Mouse (Mus musculus) neural tube, embryonic 10.5 days (tissue): ENCODE data around the gene Chd9.

ENCODE experiments used
- DNase-seq: peaks from one replicate; pipeline ENCODE4 v3.0.0-alpha.2; 2017; ENCODE audit warnings: low spot score; ENCODE audit errors: extremely low spot score

Gene Chd9

GRCm38 (mm10) chr8:90828181-90828986 lies at the start of gene Chd9:
TSS of gene Chd9 (plus strand) at chr8:90828352.
- peak; percentile 98 for DNase-seq

DNA sequence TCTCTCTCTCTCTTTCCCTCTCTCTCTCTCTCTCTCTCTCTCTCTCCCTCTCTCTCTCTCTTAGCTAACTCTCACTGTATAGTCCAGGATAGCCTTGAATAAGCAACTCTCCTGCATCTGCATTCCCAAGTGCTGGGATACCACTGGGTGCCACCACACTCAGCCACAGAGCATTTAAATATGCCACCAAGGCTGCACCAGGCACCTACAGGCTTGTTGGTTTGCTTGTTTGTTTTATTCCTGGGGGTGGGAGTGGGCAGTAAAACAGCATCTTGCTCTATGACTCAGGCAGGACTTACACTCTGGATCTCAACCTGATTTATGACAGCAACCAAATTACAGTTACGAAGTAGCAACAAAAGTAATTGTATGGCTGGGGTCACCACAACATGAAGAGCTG lies 36.5 kb upstream of the Chd9 start:
- DNase-seq, result no peak

GRCm38 (mm10) chr8:90793710-90794109 lies 34.4 kb upstream of the Chd9 start:
- DNase-seq, result peak; percentile 75

DNA sequence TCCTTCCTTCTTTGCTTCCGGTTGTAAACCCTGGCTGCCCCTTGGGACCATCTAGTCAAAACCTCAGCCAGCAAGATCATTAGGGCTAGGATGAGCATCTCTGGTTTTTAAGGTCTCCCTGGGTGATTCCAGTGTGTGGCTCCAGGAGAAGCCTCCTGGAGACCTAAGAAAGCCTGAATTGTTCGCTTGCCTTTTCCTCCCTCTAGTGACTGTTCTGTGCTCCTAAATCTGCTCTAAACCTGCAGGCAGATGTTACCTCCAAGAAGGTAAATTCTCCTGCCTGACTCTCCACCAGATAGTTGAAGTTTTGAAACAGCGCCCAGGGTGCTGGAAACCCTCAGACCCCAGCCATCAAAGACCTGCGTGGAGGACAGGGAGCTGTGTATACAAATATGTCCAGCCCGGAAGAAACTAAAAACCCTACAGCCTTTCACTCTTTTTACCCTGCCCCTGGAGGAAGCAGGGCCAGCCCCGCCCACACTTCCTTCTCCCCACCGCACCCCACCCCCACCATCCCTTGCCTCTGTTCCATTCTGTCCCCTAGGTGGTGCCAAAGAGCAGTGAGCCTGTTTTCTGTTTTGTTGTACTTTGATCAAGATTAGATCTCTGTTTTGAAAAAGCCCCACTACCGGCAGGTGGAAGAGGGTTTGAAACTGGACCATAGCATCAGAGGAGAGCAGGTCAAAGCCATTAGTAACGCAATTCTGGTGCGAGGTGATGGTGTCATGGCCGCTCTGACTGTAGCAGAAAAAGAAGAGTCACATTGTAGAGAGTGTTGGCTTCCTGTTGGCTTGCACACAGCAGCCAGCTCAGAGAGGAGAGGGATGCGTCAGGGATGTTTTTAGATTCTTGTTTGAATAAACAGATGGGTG lies 32.9 kb upstream of the Chd9 start:
- DNase-seq, result peak; percentile 71

DNA sequence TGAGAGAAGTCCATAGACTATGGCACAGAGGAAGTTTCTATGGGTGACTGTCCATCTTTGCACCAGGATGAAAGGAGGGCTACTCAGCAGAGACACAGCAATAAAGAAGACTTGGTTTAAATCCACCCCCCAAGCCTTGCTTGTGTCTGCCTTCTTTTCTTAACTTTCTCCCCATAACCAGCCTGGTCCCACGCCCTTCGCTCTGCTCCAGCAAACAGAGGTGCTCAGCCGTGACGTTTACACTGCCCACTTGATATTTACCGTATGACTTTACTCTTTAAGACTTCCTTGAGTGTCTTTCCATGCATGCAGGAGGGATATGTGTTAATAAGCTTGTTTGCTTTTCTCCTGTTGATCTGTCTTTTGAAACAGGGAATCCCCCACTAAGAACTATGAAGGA lies 28.7 kb upstream of the Chd9 start:
- no peak for DNase-seq

DNA sequence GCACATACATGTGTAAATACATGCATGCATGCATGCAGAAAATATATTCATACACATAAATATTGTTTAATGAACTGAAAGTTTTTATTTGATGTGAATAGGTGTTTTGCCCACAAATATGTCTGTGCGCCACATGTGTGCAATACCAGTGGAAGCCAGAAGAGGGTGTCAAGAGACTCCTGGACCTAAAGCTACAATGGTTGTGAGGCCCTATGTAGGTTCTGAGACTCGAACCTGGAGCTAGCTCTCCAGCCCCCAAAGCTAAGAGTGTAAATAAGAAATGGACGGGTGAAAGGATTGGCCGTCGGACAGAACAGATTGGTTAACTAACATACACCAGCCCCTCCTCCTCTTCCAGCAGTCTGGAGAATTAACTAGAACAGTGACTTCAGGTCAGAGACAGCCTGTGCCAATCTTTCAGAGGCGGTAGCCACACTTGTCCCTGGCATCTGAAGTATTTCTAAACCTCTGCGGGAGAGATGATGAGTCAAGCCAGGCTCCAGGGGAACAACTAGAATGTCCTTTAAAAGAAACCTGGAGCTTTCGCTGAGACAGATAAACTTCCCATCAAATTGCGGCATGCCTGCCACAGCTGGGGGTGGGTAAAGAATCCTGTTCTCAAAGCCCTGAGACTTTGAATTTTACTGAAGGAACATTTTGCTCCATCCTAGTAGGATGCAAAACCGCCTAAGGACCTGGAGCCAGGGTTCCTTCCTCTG lies 14.4 kb upstream of the Chd9 start:
- DNase-seq, result no peak

DNA sequence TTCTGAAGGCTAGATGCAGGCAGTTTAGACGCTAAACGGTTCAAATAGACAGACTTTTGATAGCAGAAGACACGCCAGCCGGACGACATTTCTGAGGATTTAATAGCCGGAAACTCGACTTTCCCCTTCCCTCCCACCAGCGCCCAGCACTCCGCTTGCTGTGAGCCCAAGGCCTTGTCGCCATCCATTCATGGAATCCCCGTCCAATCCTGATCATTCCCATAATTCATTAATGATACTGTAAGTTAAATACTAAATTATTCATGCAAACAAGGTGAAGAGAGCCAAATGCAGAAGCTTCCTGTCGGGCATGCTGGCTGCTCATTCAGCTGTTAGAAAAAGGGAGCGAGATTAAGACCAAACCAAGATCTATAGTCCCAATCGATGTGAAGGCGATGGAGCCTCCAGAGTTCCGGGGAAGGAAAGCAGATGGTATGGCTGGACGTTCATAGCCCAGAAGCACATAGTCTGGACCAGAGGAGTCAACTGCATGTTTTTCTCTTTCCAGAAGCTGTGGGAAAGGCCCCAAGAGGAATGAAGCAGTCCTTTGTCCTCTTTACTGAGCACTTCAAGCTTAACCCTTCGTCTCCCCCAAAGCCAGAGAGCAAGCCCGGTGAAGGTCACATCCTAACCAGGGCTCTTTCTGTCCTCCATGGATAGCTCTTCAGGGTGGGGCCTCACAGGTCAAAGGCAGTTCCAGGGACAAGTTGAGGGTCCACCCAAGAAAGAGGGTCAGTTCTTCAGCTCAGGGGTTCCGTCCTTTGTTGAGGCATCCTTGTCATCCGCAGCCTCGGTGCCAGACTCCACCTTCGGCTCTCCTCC lies 11.9 kb upstream of the Chd9 start:
- no peak for DNase-seq

GRCm38 (mm10) chr8:90817293-90817692 lies 10.9 kb upstream of the Chd9 start, which contains the start of gene Gm19935:
TSS of gene Gm19935 (minus strand) at chr8:90817393.
- no peak for DNase-seq

DNA sequence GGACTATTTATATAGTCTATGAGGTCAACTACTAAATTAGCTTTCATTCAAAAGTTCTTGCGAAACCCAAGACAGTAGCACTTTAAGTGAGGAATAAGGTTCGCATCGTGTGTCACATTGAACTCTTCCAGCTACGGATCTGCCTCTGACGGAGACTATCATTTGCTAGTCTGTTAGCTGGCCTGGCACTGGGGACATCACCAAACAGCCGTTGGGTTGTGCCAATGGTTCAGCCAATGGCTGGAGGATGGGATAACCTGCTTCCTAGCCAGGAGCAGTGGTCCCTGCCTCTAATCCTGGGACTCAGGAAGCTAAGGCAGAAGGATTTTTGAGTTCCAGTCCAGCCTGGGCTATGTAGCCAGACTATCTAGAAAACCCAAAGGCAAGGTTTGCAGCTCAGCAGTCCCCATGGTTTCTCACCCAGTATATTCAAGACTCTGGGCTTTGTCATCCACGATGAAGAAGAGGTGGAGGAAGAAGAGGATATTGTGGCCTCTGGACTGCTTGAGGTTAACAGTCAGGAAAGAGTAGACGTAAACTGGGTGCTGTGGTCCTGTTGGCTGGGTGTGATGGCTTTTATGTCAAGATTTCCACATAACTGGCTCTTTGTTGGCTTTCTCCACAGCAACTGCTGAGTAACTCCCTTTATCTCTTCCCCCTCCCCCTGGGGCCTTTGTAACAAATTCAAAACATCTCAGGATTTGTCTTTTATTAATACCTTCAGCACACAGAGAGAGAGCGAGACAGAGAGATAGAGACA lies 8.4 kb upstream of the Chd9 start:
- no peak for DNase-seq

GRCm38 (mm10) chr8:90820321-90820696 lies 7.8 kb upstream of the Chd9 start:
- DNase-seq, result no peak

- DNase-seq, result no peak
Measured at GRCm38 (mm10) chr8:90822443-90822842, 5.7 kb upstream of the Chd9 start.

DNA sequence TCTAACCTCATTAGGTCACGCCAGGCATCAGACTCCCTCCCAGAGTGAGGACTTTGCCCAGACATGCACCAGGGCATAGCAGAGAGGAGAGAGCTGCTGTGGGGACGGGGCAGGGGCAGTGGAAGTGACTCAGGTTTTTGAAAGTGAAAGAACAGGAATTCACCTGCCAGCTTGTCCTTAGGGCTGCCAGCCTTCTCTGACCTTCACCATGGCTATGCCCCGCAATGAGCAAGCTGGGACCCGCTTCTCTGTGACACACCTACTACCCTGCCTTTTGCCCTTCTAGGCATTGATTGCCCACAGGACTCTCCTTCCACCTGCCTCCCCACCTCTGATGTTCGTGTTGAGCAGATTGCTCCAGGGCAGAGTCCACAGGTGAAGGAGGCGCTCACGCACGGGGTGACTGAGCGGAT lies 2.7 kb upstream of the Chd9 start:
- DNase-seq, result no peak

GRCm38 (mm10) chr8:90828987-90829740 lies 1.0 kb downstream of the Chd9 start:
- no peak for DNase-seq

DNA sequence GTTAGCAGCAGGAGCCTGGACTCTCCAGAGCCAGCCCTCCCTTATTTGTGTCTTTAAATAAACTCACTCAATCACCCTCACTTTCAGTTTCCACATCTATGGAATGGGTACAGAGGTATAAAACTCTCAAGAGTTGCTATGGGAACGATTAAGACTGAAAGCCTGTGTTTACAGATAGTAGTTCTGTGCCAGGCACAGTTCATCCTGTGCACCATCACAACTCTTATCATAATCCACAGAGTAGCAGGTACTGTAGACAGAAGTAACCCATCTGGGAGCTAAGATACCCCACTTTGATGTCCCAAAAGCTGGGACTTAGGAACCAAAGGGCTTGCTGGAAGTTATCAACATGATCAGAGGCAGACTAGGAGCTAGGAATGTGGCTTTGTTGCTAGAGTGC lies 1.7 kb downstream of the Chd9 start:
- DNase-seq, result no peak

DNA sequence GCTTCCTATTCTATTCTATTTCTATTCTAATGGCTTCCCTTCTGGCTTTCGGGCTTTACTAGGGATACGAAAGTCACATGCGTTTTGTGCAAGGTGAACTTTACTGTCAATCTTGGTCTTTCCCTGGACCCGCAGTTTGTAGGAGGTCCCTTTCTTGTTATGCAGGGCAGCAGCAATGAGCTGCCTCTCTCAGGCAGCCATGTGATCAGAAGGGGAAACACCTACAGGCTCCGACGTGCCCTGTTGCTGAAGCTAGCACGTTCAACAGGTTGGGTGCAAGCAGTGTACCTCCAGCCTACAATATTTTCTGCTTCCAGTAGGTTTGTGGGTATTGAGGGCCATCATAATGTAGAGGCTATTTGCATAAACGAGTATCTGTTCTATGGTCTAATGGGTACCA lies 2.8 kb downstream of the Chd9 start:
- DNase-seq, result no peak

- DNase-seq, result no peak
Measured at GRCm38 (mm10) chr8:90832576-90833289, 4.6 kb downstream of the Chd9 start.

- DNase-seq, result no peak
Measured at GRCm38 (mm10) chr8:90833628-90834320, 5.6 kb downstream of the Chd9 start.

GRCm38 (mm10) chr8:90834321-90834672 lies 6.1 kb downstream of the Chd9 start:
- DNase-seq, result no peak
